Mouse (Mus musculus) C2C12 (cell line): ENCODE data around the gene Mmel1. TPM values are rescaled to one million over a fixed set of nuclear protein-coding genes. Genes with fewer than 3 reads are reported as not detected.

Experiments
- H3K27me3 ChIP-seq: one replicate; pipeline ENCODE4 v1.6.1; 2011; ENCODE audit not compliant: control insufficient read depth, insufficient read depth, insufficient read length
- H3K36me3 ChIP-seq: one replicate; pipeline ENCODE4 v1.6.1; 2011; ENCODE audit not compliant: control insufficient read depth, insufficient read depth
- H3K4me3 ChIP-seq: one replicate; pipeline ENCODE4 v1.5.1; 2011; ENCODE audit warnings: mild to moderate bottlenecking, control low read depth; ENCODE audit not compliant: poor library complexity, insufficient read depth, severe bottlenecking
- H3K79me2 ChIP-seq: one replicate; pipeline ENCODE4 v1.6.1; 2011; ENCODE audit not compliant: control insufficient read depth, insufficient read depth
- H3K79me3 ChIP-seq: one replicate; pipeline ENCODE4 v1.6.1; 2011; ENCODE audit warnings: low read depth, control low read depth
- H3ac ChIP-seq: one replicate; pipeline ENCODE3; 2011; ENCODE audit warnings: low read depth; ENCODE audit not compliant: control insufficient read depth, insufficient read length
- CEBPB ChIP-seq: IDR thresholded peaks from one replicate; pipeline ENCODE4 v1.6.1; 2011; ENCODE audit warnings: low read depth, mild to moderate bottlenecking, control low read depth, moderate library complexity
- CTCF ChIP-seq: IDR thresholded peaks from one replicate; pipeline ENCODE4 v1.5.1; 2011; ENCODE audit not compliant: control insufficient read depth, insufficient read depth, insufficient read length
- FOSL1 ChIP-seq: IDR thresholded peaks from one replicate; pipeline ENCODE4 v1.8.0; 2011; ENCODE audit warnings: mild to moderate bottlenecking, low read length; ENCODE audit not compliant: poor library complexity, insufficient read depth, severe bottlenecking
- MAX ChIP-seq: IDR thresholded peaks from one replicate; pipeline ENCODE4 v1.6.1; 2011; ENCODE audit warnings: mild to moderate bottlenecking, control low read depth
- MYOD1 ChIP-seq: IDR thresholded peaks from one replicate; pipeline ENCODE4 v1.6.1; 2011; ENCODE audit warnings: low read depth; ENCODE audit not compliant: control insufficient read depth, insufficient read length
- MYOG ChIP-seq: IDR thresholded peaks from one replicate; pipeline ENCODE4 v1.6.1; 2011; ENCODE audit not compliant: control insufficient read depth, insufficient read length; ENCODE audit errors: extremely low read depth
- USF1 ChIP-seq: IDR thresholded peaks from one replicate; pipeline ENCODE4 v1.6.1; 2011; ENCODE audit warnings: low read depth, mild to moderate bottlenecking, control low read depth, moderate library complexity
- polyA plus RNA-seq: library from polyadenylated mRNA; unstranded; fragments of >200 nt; fragmentation: generic; extraction: Trizol; gene quantifications from one replicate; pipeline ENCODE4 v1.2.1, GENCODE M21; 2012; ENCODE audit warnings: missing spikeins

Gene Mmel1
- polyA plus RNA-seq, 1 experiment: 0.04 TPM

GRCm38 (mm10) chr4:154937746-154938145 is 68.4 kb downstream of the Mmel1 start:
- no peaks in the 10 kb centered on the region for H3K36me3 ChIP-seq
- no peak overlapping the region for H3ac ChIP-seq
- no peaks in the 10 kb centered on the region for H3K79me2 ChIP-seq
- no peak for TF ChIP-seq CTCF
- no peak for TF ChIP-seq USF1
- no peak for TF ChIP-seq FOSL1
- TF ChIP-seq MAX: no peak
- no peak for TF ChIP-seq MYOG
- TF ChIP-seq MYOD1: no peak
- no peak for TF ChIP-seq CEBPB
- H3K27me3 ChIP-seq: peaks cover 33% of the 10 kb centered on the region
- no peaks in the 10 kb centered on the region for H3K79me3 ChIP-seq
- no peak overlapping the region for H3K4me3 ChIP-seq

GRCm38 (mm10) chr4:154940156-154940555 is 70.8 kb downstream of the Mmel1 start:
- no peaks in the 10 kb centered on the region for H3K79me2 ChIP-seq
- no peaks in the 10 kb centered on the region for H3K36me3 ChIP-seq
- no peak overlapping the region for H3ac ChIP-seq

GRCm38 (mm10) chr4:154941831-154942230 is 72.4 kb downstream of the Mmel1 start:
- no peak overlapping the region for H3K4me3 ChIP-seq
- no peaks in the 10 kb centered on the region for H3K79me2 ChIP-seq
- no peak overlapping the region for H3ac ChIP-seq
- TF ChIP-seq CEBPB: no peak
- TF ChIP-seq MYOG: no peak
- TF ChIP-seq CTCF: no peak
- no peak for TF ChIP-seq USF1
- no peak for TF ChIP-seq MYOD1
- no peak for TF ChIP-seq MAX
- no peak for TF ChIP-seq FOSL1
- peaks cover 5% of the 10 kb centered on the region for H3K27me3 ChIP-seq
- H3K79me3 ChIP-seq: no peaks in the 10 kb centered on the region
- H3K36me3 ChIP-seq: no peaks in the 10 kb centered on the region

More at GRCm38 (mm10) chr4:154940156-154940555, 70.8 kb downstream of the Mmel1 start:
- peaks cover 13% of the 10 kb centered on the region for H3K27me3 ChIP-seq
- no peak overlapping the region for H3K4me3 ChIP-seq
- TF ChIP-seq CTCF: no peak
- TF ChIP-seq MAX: no peak
- TF ChIP-seq FOSL1: no peak
- no peak for TF ChIP-seq USF1
- no peak for TF ChIP-seq CEBPB
- TF ChIP-seq MYOG: no peak
- TF ChIP-seq MYOD1: no peak
- no peaks in the 10 kb centered on the region for H3K79me3 ChIP-seq

- Histone ChIP-seq H3K79me2 (no peaks in the 10 kb centered on the region), H3K4me3 (no peak overlapping the region), H3K79me3 (no peaks in the 10 kb centered on the region), H3K27me3 (peaks cover 3% of the 10 kb centered on the region), H3K36me3 (no peaks in the 10 kb centered on the region), H3ac (no peak overlapping the region)
- TF ChIP-seq CEBPB (no peak), MYOG (no peak), MYOD1 (no peak), CTCF (no peak), MAX (no peak), USF1 (no peak), FOSL1 (no peak)
Observed at GRCm38 (mm10) chr4:154942632-154943322, 73.4 kb downstream of the Mmel1 start.

- TF ChIP-seq MYOG (no peak), CTCF (no peak), CEBPB (no peak), MAX (no peak), FOSL1 (no peak), USF1 (no peak), MYOD1 (no peak)
- Histone ChIP-seq H3K27me3 (peaks cover 6% of the 10 kb centered on the region), H3ac (no peak overlapping the region), H3K4me3 (no peak overlapping the region), H3K79me3 (no peaks in the 10 kb centered on the region), H3K36me3 (no peaks in the 10 kb centered on the region), H3K79me2 (no peaks in the 10 kb centered on the region)
Observed at GRCm38 (mm10) chr4:154943323-154944039, 74.1 kb downstream of the Mmel1 start.
